Mouse (Mus musculus): ENCODE measurements around the gene Epb41l3.
"Not testable (repeated sequence)": the region's sequence is repeated elsewhere in the genome, so short reads cannot be mapped to it uniquely, and the experiment has no call there.

Gene Epb41l3

DNA sequence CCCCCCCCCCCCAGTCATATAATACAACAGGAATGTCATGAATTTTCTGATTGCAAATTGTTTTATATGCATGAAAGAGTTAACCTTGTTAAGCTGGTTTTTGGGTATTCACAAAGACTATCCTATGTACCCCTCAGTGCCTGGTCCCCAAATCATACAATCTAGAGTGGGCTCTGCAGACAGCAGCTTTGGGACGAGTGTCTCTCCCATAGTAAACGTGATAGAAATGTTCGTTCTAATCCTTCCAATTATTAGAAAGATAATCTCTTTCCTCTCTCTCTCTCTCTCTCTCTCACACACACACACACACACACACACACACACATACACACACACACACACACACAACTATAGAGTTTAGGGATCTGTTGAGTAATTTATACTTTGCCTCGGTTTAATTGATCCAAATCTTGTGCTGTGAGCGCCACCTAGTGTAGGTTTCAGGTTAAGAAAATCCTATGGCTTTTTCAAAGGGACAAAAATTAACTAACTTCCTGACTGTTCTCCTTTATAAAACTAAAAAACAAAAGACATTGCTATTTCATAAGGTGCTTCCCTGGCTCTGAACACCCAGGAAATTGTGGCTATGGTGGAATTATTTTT is 30.4 kb downstream of the Epb41l3 start:
- no peak for DNase-seq (ENCODE audit: low spot score)

- no peak for DNase-seq (ENCODE audit: low spot score)
Observed at GRCm38 (mm10) chr17:69109216-69109615, 33.7 kb downstream of the Epb41l3 start.

DNA sequence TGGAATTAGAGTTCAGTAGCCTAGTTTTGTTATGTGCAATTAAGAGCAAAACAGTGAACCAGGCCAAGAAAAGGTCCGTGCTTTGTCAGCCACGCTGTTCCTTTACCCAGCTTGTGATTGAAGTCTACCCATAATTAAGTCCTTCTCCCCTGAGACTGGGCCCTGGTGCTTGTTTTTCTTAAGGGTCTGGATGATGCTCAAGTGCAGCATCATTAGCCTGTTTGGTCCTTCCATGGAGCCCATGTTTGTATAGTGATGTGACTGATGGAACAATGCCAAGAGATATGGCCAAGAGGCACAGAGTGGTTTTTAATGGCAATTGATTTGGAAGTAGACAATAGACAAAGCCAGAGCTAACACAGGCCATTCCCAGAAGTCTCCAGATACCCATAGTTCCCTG is 36.7 kb downstream of the Epb41l3 start:
- DNase-seq (ENCODE audit: low spot score) = no peak

DNA sequence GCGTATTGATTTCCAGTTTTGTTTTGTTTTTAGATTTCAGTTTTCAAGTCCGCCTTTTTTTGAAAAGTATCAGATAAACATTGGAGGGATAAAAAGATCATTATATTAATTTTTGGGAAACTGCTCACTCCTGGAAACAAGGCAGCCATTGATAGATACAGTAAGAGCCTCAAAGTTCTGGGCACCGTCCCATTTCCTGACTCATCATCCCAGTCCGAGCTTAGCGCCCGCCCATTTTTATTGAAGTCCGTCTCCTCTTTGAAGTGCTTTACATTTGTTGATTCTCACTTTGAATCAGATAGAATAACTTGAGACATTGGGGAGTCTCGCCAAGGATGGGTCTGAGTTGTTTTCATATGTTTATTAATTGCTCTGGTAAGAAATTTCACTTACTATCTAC is 43.7 kb downstream of the Epb41l3 start:
- no peak for DNase-seq (ENCODE audit: low spot score)

- DNase-seq (ENCODE audit: low spot score) = no peak
Observed at GRCm38 (mm10) chr17:69120533-69121358, 45.3 kb downstream of the Epb41l3 start.

DNA sequence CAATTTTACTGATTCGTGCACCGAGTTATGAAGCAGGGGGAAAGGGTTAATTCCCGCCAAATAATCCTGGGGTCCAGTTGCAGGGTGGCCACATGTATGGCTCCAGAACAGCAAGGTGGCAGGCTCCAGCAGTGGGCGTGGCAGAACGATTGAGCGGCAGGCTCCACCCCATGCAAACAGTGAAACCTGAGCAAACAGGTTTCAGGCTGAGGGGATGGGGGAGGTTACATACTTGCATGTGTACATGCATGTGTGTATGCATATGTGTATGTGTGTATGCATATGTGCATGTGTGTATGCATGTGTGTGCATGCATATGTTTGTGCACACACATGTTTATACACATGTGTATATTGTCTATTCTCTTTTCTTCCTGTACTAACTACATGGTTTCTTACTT is 46.9 kb downstream of the Epb41l3 start:
- DNase-seq (ENCODE audit: low spot score) = not testable (repeated sequence)

- no peak for DNase-seq (ENCODE audit: low spot score)
Observed at GRCm38 (mm10) chr17:69127436-69127835, 52.0 kb downstream of the Epb41l3 start.

DNA sequence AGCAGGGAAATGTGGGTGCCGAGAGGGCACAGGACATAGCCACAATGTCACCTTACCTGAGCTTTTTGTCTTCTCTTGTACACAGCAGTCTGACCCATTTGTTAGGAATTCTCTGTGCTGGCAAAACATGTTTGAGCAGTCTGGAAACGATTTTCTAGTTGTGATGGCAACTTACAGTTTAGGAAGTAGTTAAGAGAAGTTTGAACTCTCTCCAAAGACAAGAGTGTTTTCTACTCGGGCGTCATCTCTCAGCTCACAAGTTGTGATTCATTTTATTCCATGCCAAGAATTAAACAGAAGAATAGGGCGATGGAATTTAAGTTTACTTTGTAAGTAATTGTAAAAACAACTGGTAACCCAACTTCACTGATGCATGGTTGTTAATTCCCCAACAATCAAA is 52.5 kb downstream of the Epb41l3 start:
- DNase-seq (ENCODE audit: low spot score) = no peak

- no peak for DNase-seq (ENCODE audit: low spot score)
Observed at GRCm38 (mm10) chr17:69129434-69129833, 54.0 kb downstream of the Epb41l3 start.

DNA sequence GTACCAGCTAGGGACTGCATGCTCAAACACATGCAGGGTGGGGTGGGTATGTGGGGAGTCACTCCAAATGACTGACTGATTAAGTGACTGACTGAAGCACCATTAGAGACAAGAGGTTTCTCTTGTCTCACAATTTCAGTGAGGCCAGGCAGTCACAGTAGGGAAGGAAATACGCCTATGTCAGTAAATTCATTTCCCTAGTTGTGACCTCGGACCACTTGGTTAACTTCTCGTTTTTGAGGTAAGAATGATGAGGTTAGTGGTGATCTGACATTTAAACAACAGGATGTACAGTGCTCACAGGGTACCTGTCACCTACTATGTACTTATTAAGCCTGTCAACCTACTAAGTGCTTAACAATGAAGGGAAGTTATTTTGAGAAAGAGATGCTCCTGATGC is 67.5 kb downstream of the Epb41l3 start:
- DNase-seq (ENCODE audit: low spot score) = no peak

GRCm38 (mm10) chr17:69150826-69151225 is 75.3 kb downstream of the Epb41l3 start:
- DNase-seq (ENCODE audit: low spot score) = no peak

- DNase-seq (ENCODE audit: low spot score) = no peak
Observed at GRCm38 (mm10) chr17:69151281-69151680, 75.8 kb downstream of the Epb41l3 start.

GRCm38 (mm10) chr17:69155034-69155433 is 79.6 kb downstream of the Epb41l3 start:
- DNase-seq (ENCODE audit: low spot score) = no peak

GRCm38 (mm10) chr17:69156522-69157100 is 81.1 kb downstream of the Epb41l3 start:
- DNase-seq (ENCODE audit: low spot score) = peak; percentile 49

DNA sequence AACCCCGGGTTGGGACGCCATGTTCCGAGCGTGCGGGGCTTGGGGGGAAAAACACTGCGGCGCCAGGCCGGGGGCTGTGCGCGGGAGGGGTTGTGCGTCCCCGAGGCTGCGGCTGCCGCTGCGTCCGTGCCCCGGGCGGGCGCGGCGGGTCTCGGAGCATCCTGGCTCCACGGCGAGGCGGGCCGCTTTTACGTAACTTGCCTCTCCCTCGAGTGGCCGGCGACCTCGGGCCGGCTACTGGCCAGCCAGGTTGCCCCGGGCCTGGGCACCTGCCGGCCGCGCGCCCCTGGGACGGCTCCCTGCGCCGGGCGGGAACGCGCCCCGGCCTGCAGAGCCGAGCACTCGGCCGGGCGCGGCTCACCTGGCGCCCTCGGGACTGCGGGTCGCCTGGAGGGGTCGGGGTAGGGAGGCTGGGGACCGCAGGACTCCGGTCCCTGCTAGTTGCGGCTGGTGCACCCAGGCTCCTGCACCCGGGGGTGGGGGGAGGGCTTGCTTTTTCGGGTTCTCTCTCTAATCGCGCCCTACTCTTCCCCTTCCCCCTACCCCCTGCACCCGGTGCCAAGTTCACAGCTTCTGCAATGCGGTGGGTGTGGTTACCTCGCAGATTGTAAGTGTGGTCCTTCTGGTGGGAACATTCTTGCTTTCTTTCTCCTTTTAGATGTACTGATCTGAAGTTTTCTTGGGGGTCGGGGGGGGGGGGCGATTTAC is 81.8 kb downstream of the Epb41l3 start:
- peak; percentile 21 for DNase-seq (ENCODE audit: low spot score)

GRCm38 (mm10) chr17:69157809-69158185 is 82.3 kb downstream of the Epb41l3 start:
- no peak for DNase-seq (ENCODE audit: low spot score)

DNA sequence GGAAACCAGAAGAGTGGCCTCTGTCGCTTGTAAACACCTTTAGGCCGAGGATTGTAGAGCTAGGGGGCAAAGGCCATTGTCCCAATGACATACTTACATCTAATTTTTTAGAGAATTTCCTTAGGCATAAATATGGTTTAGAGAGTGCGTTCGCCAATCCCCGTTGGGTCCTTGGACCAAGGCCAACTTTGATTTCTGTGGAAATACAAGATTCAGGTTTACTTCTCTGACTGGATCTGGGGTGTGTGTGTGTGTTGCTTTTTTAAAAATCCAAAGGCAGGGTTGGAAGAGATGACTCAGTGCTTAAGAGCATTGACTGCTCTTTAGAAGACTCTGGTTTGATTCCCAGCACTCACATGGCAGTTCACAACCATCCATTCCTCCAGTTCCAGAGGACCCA is 83.2 kb downstream of the Epb41l3 start:
- DNase-seq (ENCODE audit: low spot score) = no peak

- no peak for DNase-seq (ENCODE audit: low spot score)
Observed at GRCm38 (mm10) chr17:69162731-69163130, 87.2 kb downstream of the Epb41l3 start.

DNA sequence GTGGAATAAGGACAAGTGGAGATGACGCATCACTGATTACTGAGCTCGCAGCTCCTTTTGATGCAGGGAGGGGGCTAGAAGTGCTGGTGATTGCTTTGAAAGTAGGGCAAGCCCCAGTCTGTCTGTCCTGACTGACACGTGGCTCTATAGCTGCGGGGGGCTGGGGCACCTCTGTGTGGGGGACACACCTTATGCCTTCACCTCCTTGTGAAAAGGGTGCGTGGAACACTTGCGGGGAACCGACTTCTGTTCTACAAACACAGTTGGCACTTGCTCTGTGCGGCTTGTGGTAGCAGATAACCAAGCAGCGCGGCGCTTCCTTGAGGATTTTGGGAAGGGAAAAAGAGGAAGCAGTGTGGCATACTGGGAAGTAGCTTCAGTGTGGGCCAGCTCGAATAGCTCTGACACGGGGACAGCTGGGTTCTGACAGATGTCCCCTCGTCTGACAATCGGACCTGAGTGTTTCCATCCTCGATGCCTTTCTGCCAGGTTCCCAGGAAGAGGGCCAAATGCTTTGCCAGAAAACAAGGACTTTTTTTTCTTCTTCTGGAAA is 101.5 kb downstream of the Epb41l3 start:
- no peak for DNase-seq (ENCODE audit: low spot score)

GRCm38 (mm10) chr17:69177954-69178353 is 102.5 kb downstream of the Epb41l3 start:
- DNase-seq (ENCODE audit: low spot score) = no peak

DNA sequence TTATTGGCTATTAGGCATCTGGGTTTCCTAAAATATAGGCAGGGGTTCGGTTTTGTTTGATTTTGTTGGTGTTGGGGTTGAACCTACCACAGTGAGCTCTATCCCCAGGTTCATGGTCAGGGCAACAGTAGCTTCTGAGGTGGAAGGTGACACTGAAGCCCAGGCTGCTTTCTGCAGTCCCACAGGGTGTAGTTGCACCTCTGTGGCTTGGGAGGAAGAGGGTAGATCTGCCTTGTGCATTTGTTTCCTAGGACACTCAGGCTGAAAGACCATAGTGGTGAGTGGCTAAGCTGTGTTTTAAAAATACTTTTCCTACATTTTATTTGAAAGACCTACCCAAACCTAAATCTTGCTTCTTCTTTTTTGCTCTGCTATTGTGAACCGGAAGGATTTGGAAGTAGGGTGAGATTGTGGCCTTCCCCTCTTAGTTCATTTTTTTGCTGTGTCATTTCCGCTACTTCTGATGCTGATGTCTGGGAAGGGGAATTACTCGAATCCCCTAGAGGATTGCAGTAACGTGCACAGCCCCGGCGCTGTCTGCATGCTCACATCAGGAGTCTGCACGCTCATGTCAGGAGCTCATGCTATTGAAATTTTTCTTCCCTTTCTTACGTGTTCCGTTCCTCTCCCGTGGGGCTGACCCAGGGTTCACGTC is 105.5 kb downstream of the Epb41l3 start:
- DNase-seq (ENCODE audit: low spot score) = no peak

Data from ovary, postnatal 36 days (tissue).